Mouse (Mus musculus) stomach, embryonic 16.5 days (tissue): ENCODE measurements around the gene Tceal8. TPM values are rescaled to one million over a fixed set of nuclear protein-coding genes. Genes with fewer than 3 reads are reported as not detected.
"Not testable (repeated sequence)": the region's sequence is repeated elsewhere in the genome, so short reads cannot be mapped to it uniquely, and the experiment has no call there.

Experiments
- ATAC-seq: fragments of 200-750 bp; cut with Nextera tagmentation; 2 replicates; pipeline ENCODE4 v1.8.0; 2017; ENCODE audit warnings: moderate number of reproducible peaks, moderate TSS enrichment; ENCODE audit not compliant: insufficient read depth, low FRiP score
- H3K27ac ChIP-seq: fragments of 300-500 bp; sonication (generic); 2 replicates; pipeline ENCODE4 v1.5.1; 2014; ENCODE audit warnings: low read length
- H3K27me3 ChIP-seq: fragments of 300-500 bp; sonication (generic); 2 replicates; pipeline ENCODE4 v1.6.1; 2014; ENCODE audit warnings: low read length, control low read depth, mixed read lengths; ENCODE audit not compliant: control insufficient read depth, insufficient read depth
- H3K36me3 ChIP-seq: fragments of 300-500 bp; sonication (generic); 2 replicates; pipeline ENCODE4 v1.6.1; 2014; ENCODE audit warnings: low read length; ENCODE audit not compliant: control insufficient read depth, insufficient read depth
- H3K4me1 ChIP-seq: fragments of 300-500 bp; sonication (generic); 2 replicates; pipeline ENCODE4 v1.6.1; 2014; ENCODE audit warnings: low read length, control low read depth, mixed read lengths; ENCODE audit not compliant: control insufficient read depth, insufficient read depth
- H3K4me2 ChIP-seq: fragments of 300-500 bp; sonication (generic); 2 replicates; pipeline ENCODE4 v1.6.1; 2014; ENCODE audit warnings: low read depth, low read length, mixed read lengths
- H3K4me3 ChIP-seq: fragments of 300-500 bp; sonication (generic); replicated peaks from 2 replicates; pipeline ENCODE4 v1.5.1; 2014; ENCODE audit warnings: mild to moderate bottlenecking, low read length
- H3K9ac ChIP-seq: fragments of 300-500 bp; sonication (generic); 2 replicates; pipeline ENCODE4 v1.6.1; 2014; ENCODE audit warnings: low read length
- H3K9me3 ChIP-seq: fragments of 300-500 bp; sonication (generic); replicated peaks from 2 replicates; pipeline ENCODE4 v1.6.1; 2016; ENCODE audit warnings: low read length, control low read depth; ENCODE audit not compliant: control insufficient read depth
- WGBS: fragments of 180-500 bp; shearing (Covaris S2); extraction: QIAGEN DNeasy Blood & Tissue Kit; methylation state at CpG from one replicate; pipeline ENCODE4 v1.1.7; 2014; 5-methylcytosine and 5-hydroxymethylcytosine counted together
- polyA plus RNA-seq: library from polyadenylated mRNA; unstranded; fragments of >200 nt; fragmentation: Nextera tagmentation; extraction: Ambion mirVana; gene quantifications from 2 replicates; pipeline ENCODE4 v1.2.1, GENCODE M21; 2015

The Tceal8 gene
- polyA plus RNA-seq: 173 and 201 TPM in 2 replicates

DNA sequence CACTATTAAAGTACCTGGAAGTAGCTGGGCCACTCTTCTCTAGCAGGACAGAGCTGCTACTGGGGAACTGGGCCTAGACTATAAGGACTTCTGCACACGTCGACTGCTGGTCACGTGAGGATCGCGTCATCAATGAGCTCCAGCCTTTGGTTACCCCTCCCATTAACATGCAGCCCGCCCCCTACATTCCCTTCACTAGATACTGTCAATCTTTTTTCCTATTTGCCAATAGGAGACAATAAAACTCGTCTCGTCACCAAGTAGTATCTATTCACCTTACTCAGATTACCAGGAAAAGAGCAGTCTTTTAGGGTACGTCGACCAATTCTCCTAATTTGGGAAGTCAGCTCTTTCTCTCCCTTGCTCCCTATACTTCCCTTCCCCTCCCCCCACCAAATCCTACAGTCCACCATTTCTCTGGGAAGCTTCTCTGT is at the start of gene Tceal8:
Tceal8 (minus strand) TSS at position 225 of the 434 bp plus-strand sequence.
- peak within 1 kb of the TSS; percentile 82 for H3K9ac ChIP-seq
- H3K9me3 ChIP-seq: no peaks in the 10 kb centered on the region
- peak; percentile 97 for ATAC-seq

DNA sequence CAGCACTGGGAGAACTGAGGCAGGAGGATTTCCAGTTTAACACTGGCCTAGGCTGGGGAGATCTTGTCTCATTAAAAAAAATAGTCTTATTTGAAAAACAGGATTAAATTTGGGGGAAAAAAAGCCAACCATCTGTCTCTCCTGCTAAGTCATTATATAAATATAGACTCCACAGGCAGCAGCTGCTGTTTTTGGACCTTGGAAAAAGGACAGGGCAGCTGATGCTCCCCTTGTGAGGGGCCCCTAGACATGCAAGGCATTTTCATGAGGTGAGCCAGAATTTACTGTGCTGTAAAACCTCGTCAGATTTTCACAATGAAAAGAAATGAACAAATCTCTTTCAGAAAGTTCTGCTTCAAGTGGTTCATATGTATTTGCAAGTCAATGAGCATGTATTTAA is 44.2 kb upstream of the Tceal8 start:
- H3K4me3 ChIP-seq: no peak overlapping the region
- no peak overlapping the region for H3K27ac ChIP-seq
- 43% methylated on average over 1 of the region's 1 CpGs for WGBS
- H3K9ac ChIP-seq: no peak overlapping the region
- no peaks in the 10 kb centered on the region for H3K4me1 ChIP-seq
- no peak overlapping the region for H3K4me2 ChIP-seq
- no peaks in the 10 kb centered on the region for H3K27me3 ChIP-seq
- ATAC-seq: no peak
- no peaks in the 10 kb centered on the region for H3K9me3 ChIP-seq
- H3K36me3 ChIP-seq: no peaks in the 10 kb centered on the region

More for the DNA sequence above, at the start of gene Tceal8:
- H3K27me3 ChIP-seq: no peaks in the 10 kb centered on the region
- H3K4me3 ChIP-seq: peak within 1 kb of the TSS; percentile 66
- H3K4me1 ChIP-seq: no peaks in the 10 kb centered on the region
- H3K4me2 ChIP-seq: peak within 1 kb of the TSS; percentile 50
- 15% methylated on average over 10 of the region's 10 CpGs for WGBS
- H3K27ac ChIP-seq: peak within 1 kb of the TSS; percentile 95
- H3K36me3 ChIP-seq: no peaks in the 10 kb centered on the region

DNA sequence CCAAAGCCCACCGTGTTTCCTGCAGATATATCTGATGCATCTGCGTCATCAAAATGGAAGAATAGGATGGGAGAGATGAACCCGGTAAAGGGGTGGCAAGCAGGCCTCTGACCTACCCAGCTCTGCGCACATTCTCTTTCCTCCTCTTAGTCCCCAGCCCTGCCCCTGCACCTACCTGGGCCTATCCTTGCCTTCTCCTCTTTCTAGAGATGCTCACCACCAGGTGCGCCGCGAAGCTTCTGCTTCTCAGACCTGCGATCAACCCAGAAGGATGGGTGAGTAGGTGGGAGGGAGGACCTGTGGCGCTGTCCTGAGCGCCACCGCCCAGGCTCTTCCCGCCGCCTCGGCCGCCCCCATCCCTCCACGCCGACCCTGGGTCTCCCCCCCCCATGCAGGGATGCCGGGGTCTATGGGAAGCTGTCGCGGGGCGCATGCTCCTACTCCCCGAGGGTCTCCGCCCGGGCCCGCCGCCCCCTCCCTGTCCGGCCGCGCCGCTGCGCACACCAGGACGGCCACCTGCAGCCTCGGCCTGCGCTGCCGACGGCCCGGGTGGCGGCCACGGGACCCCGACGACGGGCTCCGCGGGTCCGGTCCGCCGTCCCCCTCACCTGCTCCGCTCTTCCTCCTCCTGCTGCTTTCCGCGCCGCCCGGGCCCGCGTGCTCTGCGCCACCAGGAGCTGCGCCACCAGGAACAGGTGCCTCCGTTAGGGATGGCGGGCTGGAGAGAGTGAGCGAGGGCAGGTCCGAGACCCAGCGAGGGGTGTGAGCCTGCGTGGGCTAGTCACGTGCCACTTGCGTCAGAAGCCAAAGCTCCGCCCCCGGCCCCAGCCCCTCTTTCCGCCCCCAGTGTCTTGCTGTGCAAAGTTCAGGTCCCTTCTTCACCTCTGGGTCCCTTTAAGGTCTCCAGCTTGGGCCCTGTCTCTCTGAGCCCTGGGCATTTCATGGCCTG is 42.9 kb upstream of the Tceal8 start, which contains the start of the genes Tceal7 and Bex1:
Tceal7 (plus strand) TSS at position 51 of the 949 bp plus-strand sequence.
Bex1 (minus strand) TSS at position 785 of the 949 bp plus-strand sequence.
- not testable (repeated sequence) for H3K9ac ChIP-seq, H3K9me3 ChIP-seq, H3K36me3 ChIP-seq, H3K27ac ChIP-seq, H3K4me1 ChIP-seq, H3K27me3 ChIP-seq
- whole genome bisulfite sequencing: 19% methylated on average over 17 of the region's 67 CpGs
- Histone ChIP-seq H3K4me2 (peak within 1 kb of the TSS; percentile 38), H3K4me3 (peak within 1 kb of the TSS; percentile 31)
- ATAC-seq: peak; percentile 86

DNA sequence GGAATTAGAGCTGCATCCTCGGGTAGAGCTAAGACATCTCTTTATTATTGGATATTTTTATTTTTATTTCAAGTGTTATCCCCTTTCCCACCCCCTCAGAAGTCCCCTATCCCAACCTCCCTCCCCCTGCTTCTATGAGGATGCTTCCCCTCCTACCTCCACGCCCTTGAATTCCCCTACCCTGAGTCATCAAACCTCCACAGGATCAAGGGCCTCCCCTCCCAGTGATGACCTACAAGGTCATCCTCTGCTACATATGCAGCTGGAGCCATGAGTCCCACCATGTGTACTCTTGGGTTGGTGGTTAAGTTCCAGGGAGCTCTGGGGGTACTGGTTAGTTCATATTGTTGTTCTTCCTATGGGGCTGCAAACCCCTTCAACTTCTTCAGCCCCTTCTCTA is 41.3 kb upstream of the Tceal8 start:
- Histone ChIP-seq H3K9me3 (no peaks in the 10 kb centered on the region), H3K36me3 (no peaks in the 10 kb centered on the region), H3K4me3 (no peak overlapping the region), H3K27me3 (no peaks in the 10 kb centered on the region), H3K27ac (no peak overlapping the region), H3K4me1 (no peaks in the 10 kb centered on the region), H3K4me2 (no peak overlapping the region), H3K9ac (no peak overlapping the region)
- WGBS: 64% methylated on average over 2 of the region's 2 CpGs
- ATAC-seq: no peak

DNA sequence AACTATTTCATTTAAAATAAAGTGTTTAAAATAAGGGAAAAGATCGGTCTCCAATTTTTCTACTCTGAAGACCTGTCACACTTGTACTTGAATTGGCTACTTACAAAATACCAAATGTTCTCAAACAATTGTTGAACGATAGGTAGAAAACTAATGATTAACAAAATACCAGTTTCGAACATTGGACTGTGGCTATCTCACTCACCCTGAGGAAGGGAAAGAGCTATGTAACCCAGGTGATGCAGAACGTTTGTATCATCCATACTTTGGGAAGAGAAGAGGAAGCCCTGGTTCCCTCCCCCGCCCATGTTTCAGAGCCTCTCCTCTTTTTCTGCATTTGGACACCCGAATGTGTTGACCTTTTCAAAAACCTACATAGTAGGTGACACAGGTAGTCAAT is 32.3 kb upstream of the Tceal8 start:
- no peaks in the 10 kb centered on the region for H3K27me3 ChIP-seq
- ATAC-seq: no peak
- no peaks in the 10 kb centered on the region for H3K36me3 ChIP-seq
- no peaks in the 10 kb centered on the region for H3K9me3 ChIP-seq
- 66% methylated on average over 6 of the region's 6 CpGs for WGBS
- H3K4me1 ChIP-seq: no peaks in the 10 kb centered on the region
- H3K27ac ChIP-seq: no peak overlapping the region
- H3K9ac ChIP-seq: no peak overlapping the region
- H3K4me3 ChIP-seq: no peak overlapping the region
- no peak overlapping the region for H3K4me2 ChIP-seq

DNA sequence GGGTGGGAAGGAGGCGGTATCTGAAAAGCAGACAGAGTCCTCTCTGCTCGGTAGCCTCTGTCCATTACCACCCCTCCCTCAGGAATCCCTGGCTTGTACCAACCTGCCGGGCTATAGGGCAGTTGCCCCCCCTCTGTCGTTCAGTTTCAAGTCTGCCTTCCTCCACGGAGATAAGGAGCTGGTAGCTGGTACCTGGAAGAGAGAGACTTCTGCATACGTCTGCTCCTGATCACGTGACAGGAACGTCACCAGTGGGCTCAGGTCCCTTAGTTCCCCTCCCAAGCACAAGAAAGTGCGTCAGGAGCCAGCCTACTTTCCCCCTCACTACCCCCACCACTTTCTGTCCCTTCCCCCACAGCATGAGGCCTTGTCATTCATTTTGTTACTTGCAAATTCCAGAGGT is 31.5 kb upstream of the Tceal8 start, which contains the start of gene Tceal5:
Tceal5 (minus strand) TSS at position 213 of the 403 bp plus-strand sequence.
- Histone ChIP-seq H3K4me2 (peak within 1 kb of the TSS; percentile 59), H3K27ac (no peak within 1 kb of the TSS), H3K9ac (peak within 1 kb of the TSS; percentile 56), H3K4me3 (peak within 1 kb of the TSS; percentile 47), H3K27me3 (no peaks in the 10 kb centered on the region), H3K4me1 (no peaks in the 10 kb centered on the region), H3K36me3 (no peaks in the 10 kb centered on the region), H3K9me3 (no peaks in the 10 kb centered on the region)
- peak; percentile 33; the same call in 1 of the 2 replicates for ATAC-seq
- 13% methylated on average over 9 of the region's 9 CpGs for WGBS

DNA sequence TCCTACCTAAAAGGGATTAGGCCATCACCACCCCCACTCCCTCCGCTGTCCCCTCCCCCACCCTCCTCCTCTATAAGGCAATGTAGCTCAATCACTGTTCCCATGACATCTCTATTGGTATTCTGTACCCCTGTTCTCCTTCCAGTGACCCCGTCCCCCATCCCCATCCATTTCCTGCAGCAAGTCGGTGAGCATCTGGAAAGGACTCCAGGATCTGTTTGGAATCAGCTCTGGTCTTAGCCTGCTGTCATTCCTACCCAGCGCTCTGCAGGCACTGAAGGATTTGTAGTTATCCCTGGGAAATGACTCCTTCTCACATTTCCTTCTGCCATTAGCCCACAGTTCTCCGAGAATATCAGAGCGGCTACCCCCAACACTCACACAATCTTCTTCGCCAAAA is 31.1 kb upstream of the Tceal8 start:
- ATAC-seq: no peak; the same call in 1 of the 2 replicates
- no peaks in the 10 kb centered on the region for H3K27me3 ChIP-seq
- 19% methylated on average over 7 of the region's 7 CpGs for WGBS
- H3K4me2 ChIP-seq: peak overlapping the region; percentile 59
- no peak overlapping the region for H3K27ac ChIP-seq
- no peaks in the 10 kb centered on the region for H3K9me3 ChIP-seq
- peak overlapping the region; percentile 56 for H3K9ac ChIP-seq
- H3K36me3 ChIP-seq: no peaks in the 10 kb centered on the region
- no peaks in the 10 kb centered on the region for H3K4me1 ChIP-seq
- peak overlapping the region; percentile 47 for H3K4me3 ChIP-seq

DNA sequence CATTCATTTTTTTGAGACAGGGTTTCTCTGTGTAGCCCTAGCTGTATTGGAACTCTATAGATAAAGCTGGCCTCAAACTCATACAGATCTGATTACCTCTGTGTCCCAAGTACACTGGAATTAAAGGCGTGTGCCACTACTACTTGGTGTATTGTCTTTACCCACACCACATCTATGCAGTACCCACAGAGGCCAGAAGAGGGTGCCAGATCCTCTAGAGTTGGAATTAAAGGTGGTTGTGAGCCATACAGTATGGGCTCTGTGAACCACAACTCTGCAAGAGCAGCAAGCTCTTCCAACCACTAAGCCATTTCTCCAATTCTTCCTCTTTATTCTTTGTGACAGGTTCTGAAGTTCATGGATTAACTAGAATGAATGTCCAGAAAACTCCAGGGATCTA is 24.7 kb upstream of the Tceal8 start:
- no peak overlapping the region for H3K27ac ChIP-seq
- no peaks in the 10 kb centered on the region for H3K9me3 ChIP-seq
- no peak overlapping the region for H3K4me3 ChIP-seq
- 46% methylated on average over 1 of the region's 1 CpGs for WGBS
- no peaks in the 10 kb centered on the region; the same call in 1 of the 2 replicates for H3K27me3 ChIP-seq
- no peak overlapping the region for H3K9ac ChIP-seq
- ATAC-seq: no peak
- H3K4me1 ChIP-seq: no peaks in the 10 kb centered on the region
- no peaks in the 10 kb centered on the region for H3K36me3 ChIP-seq
- H3K4me2 ChIP-seq: no peak overlapping the region
